Mouse (Mus musculus): ENCODE data around the gene Angpt4.

Angpt4 gene

GRCm38 (mm10) chr2:151981268-151981667 lies 70.3 kb downstream of the Angpt4 start:
- DNase-seq (ENCODE audit: low spot score) = no peak

- no peak for DNase-seq (ENCODE audit: low spot score)
Measured at GRCm38 (mm10) chr2:151982476-151982875, 71.5 kb downstream of the Angpt4 start.

- DNase-seq (ENCODE audit: low spot score) = no peak
Measured at GRCm38 (mm10) chr2:151984019-151984418, 73.0 kb downstream of the Angpt4 start.

GRCm38 (mm10) chr2:151985426-151986172 lies 74.6 kb downstream of the Angpt4 start:
- DNase-seq (ENCODE audit: low spot score) = no peak

GRCm38 (mm10) chr2:151986958-151987357 lies 75.9 kb downstream of the Angpt4 start:
- no peak for DNase-seq (ENCODE audit: low spot score)

- no peak for DNase-seq (ENCODE audit: low spot score)
Measured at GRCm38 (mm10) chr2:151988978-151989377, 78.0 kb downstream of the Angpt4 start.

- DNase-seq (ENCODE audit: low spot score) = peak; percentile 63
Measured at GRCm38 (mm10) chr2:151990985-151991394, 80.0 kb downstream of the Angpt4 start.

- DNase-seq (ENCODE audit: low spot score) = no peak
Measured at GRCm38 (mm10) chr2:151991446-151991845, 80.4 kb downstream of the Angpt4 start.

- DNase-seq (ENCODE audit: low spot score) = peak; percentile 87
Measured at GRCm38 (mm10) chr2:151994350-151995122, 83.5 kb downstream of the Angpt4 start.
